Mouse (Mus musculus): ENCODE results near the gene Zfr2. TPM values are rescaled to one million over a fixed set of nuclear protein-coding genes. Genes with fewer than 3 reads are reported as not detected.

The Zfr2 gene
- polyA plus RNA-seq, 1 experiment from 2014 or later = 3.2 TPM

- peak; percentile 47 for ATAC-seq
- peaks cover 48% of the 10 kb centered on the region for H3K36me3 ChIP-seq (ENCODE audit: control insufficient read depth, insufficient read depth)
These were observed 35.1 kb downstream of the Zfr2 start for GRCm38 (mm10) chr10:81268056-81268455.

GRCm38 (mm10) chr10:81268643-81269412 is 35.9 kb downstream of the Zfr2 start:
- no peak for TF ChIP-seq CTCF (IDR thresholded peaks at IDR 0.05; ENCODE audit: low read depth)
- no peaks in the 10 kb centered on the region for H3K27me3 ChIP-seq (replicated peaks; ENCODE audit: control insufficient read depth, insufficient read depth, low read length)
- peaks cover 48% of the 10 kb centered on the region for H3K36me3 ChIP-seq (ENCODE audit: control insufficient read depth, insufficient read depth)
- H3K27ac ChIP-seq (ENCODE audit: low read depth, low read length) = peak overlapping the region; percentile 54
- peak overlapping the region; percentile 49 for H3K4me3 ChIP-seq (ENCODE audit: low read depth, low read length)
- 0 out of 2 replicates have a peak, but pooled peaks cover 4% of the 10 kb centered on the region for H3K4me1 ChIP-seq (replicated peaks; ENCODE audit: control insufficient read depth, insufficient read depth, low read length)
- no peak for ATAC-seq
- H3K4me2 ChIP-seq (replicated peaks; ENCODE audit: low read depth) = peak overlapping the region; percentile 67
- peak overlapping the region; percentile 59 for H3K9ac ChIP-seq (ENCODE audit: low read depth, low read length)
- no peaks in the 10 kb centered on the region for H3K9me3 ChIP-seq (ENCODE audit: control insufficient read depth)
- WGBS = 75% methylated on average over 16 of the region's 16 CpGs

More at GRCm38 (mm10) chr10:81268056-81268455, 35.1 kb downstream of the Zfr2 start:
- peak overlapping the region; percentile 67 for H3K4me2 ChIP-seq (replicated peaks; ENCODE audit: low read depth)
- peak overlapping the region; percentile 59 for H3K9ac ChIP-seq (ENCODE audit: low read depth, low read length)
- no peaks in the 10 kb centered on the region for H3K9me3 ChIP-seq (ENCODE audit: control insufficient read depth)
- 2% methylated on average over 23 of the region's 23 CpGs for WGBS
- H3K27me3 ChIP-seq (replicated peaks; ENCODE audit: control insufficient read depth, insufficient read depth, low read length) = no peaks in the 10 kb centered on the region
- H3K4me1 ChIP-seq (replicated peaks; ENCODE audit: control insufficient read depth, insufficient read depth, low read length) = 0 out of 2 replicates have a peak, but pooled peaks cover 4% of the 10 kb centered on the region
- peak overlapping the region; percentile 49 for H3K4me3 ChIP-seq (ENCODE audit: low read depth, low read length)
- peak overlapping the region; percentile 54 for H3K27ac ChIP-seq (ENCODE audit: low read depth, low read length)
- TF ChIP-seq CTCF (IDR thresholded peaks at IDR 0.05; ENCODE audit: low read depth) = no peak

- H3K9me3 ChIP-seq (ENCODE audit: control insufficient read depth) = no peaks in the 10 kb centered on the region
- H3K27me3 ChIP-seq (replicated peaks; ENCODE audit: control insufficient read depth, insufficient read depth, low read length) = no peaks in the 10 kb centered on the region
- H3K4me2 ChIP-seq (replicated peaks; ENCODE audit: low read depth) = 0 out of 2 replicates have a peak overlapping the region, but pooled peaks have one; percentile 6
- ATAC-seq = no peak
- peaks cover 61% of the 10 kb centered on the region for H3K36me3 ChIP-seq (ENCODE audit: control insufficient read depth, insufficient read depth)
- no peak for TF ChIP-seq CTCF (IDR thresholded peaks at IDR 0.05; ENCODE audit: low read depth)
- no peak overlapping the region for H3K9ac ChIP-seq (ENCODE audit: low read depth, low read length)
- no peak overlapping the region for H3K27ac ChIP-seq (ENCODE audit: low read depth, low read length)
- 0 out of 2 replicates have a peak, but pooled peaks cover 4% of the 10 kb centered on the region for H3K4me1 ChIP-seq (replicated peaks; ENCODE audit: control insufficient read depth, insufficient read depth, low read length)
- H3K4me3 ChIP-seq (ENCODE audit: low read depth, low read length) = no peak overlapping the region
- 84% methylated on average over 21 of the region's 21 CpGs for WGBS
These were observed 39.4 kb downstream of the Zfr2 start for GRCm38 (mm10) chr10:81272356-81272755.

GRCm38 (mm10) chr10:81273842-81274241 is 40.9 kb downstream of the Zfr2 start:
- Histone ChIP-seq H3K4me1 (replicated peaks; ENCODE audit: control insufficient read depth, insufficient read depth, low read length) (0 out of 2 replicates have a peak, but pooled peaks cover 3% of the 10 kb centered on the region), H3K4me2 (replicated peaks; ENCODE audit: low read depth) (no peak overlapping the region), H3K9ac (ENCODE audit: low read depth, low read length) (no peak overlapping the region), H3K9me3 (ENCODE audit: control insufficient read depth) (no peaks in the 10 kb centered on the region), H3K36me3 (ENCODE audit: control insufficient read depth, insufficient read depth) (peaks cover 68% of the 10 kb centered on the region), H3K4me3 (ENCODE audit: low read depth, low read length) (no peak overlapping the region), H3K27ac (ENCODE audit: low read depth, low read length) (peak overlapping the region; percentile 28), H3K27me3 (replicated peaks; ENCODE audit: control insufficient read depth, insufficient read depth, low read length) (no peaks in the 10 kb centered on the region)
- WGBS = 90% methylated on average over 19 of the region's 19 CpGs
- TF ChIP-seq CTCF (IDR thresholded peaks at IDR 0.05; ENCODE audit: low read depth) = no peak
- ATAC-seq = no peak

- no peak overlapping the region for H3K9ac ChIP-seq (ENCODE audit: low read depth, low read length)
- H3K4me2 ChIP-seq (replicated peaks; ENCODE audit: low read depth) = no peak overlapping the region
- H3K9me3 ChIP-seq (ENCODE audit: control insufficient read depth) = no peaks in the 10 kb centered on the region
- H3K36me3 ChIP-seq (ENCODE audit: control insufficient read depth, insufficient read depth) = peaks cover 67% of the 10 kb centered on the region
- H3K4me1 ChIP-seq (replicated peaks; ENCODE audit: control insufficient read depth, insufficient read depth, low read length) = no peaks in the 10 kb centered on the region
- ATAC-seq = no peak
- WGBS = 83% methylated on average over 22 of the region's 22 CpGs
- TF ChIP-seq CTCF (IDR thresholded peaks at IDR 0.05; ENCODE audit: low read depth) = 0 out of 2 replicates have a peak, but pooled peaks have one; percentile 20
- no peaks in the 10 kb centered on the region for H3K27me3 ChIP-seq (replicated peaks; ENCODE audit: control insufficient read depth, insufficient read depth, low read length)
- no peak overlapping the region for H3K27ac ChIP-seq (ENCODE audit: low read depth, low read length)
- no peak overlapping the region for H3K4me3 ChIP-seq (ENCODE audit: low read depth, low read length)
These were observed 44.7 kb downstream of the Zfr2 start for GRCm38 (mm10) chr10:81277676-81278075.

- no peak overlapping the region for H3K4me2 ChIP-seq (replicated peaks; ENCODE audit: low read depth)
- H3K27ac ChIP-seq (ENCODE audit: low read depth, low read length) = no peak overlapping the region
- no peak overlapping the region for H3K4me3 ChIP-seq (ENCODE audit: low read depth, low read length)
- no peaks in the 10 kb centered on the region for H3K27me3 ChIP-seq (replicated peaks; ENCODE audit: control insufficient read depth, insufficient read depth, low read length)
- peaks cover 48% of the 10 kb centered on the region for H3K36me3 ChIP-seq (ENCODE audit: control insufficient read depth, insufficient read depth)
- no peak overlapping the region for H3K9ac ChIP-seq (ENCODE audit: low read depth, low read length)
- ATAC-seq = no peak
- WGBS = 45% methylated on average over 10 of the region's 10 CpGs
- no peak for TF ChIP-seq CTCF (IDR thresholded peaks at IDR 0.05; ENCODE audit: low read depth)
- H3K9me3 ChIP-seq (ENCODE audit: control insufficient read depth) = no peaks in the 10 kb centered on the region
- no peaks in the 10 kb centered on the region for H3K4me1 ChIP-seq (replicated peaks; ENCODE audit: control insufficient read depth, insufficient read depth, low read length)
These were observed 46.5 kb downstream of the Zfr2 start for GRCm38 (mm10) chr10:81279496-81279895.
